Mouse (Mus musculus): ENCODE data around the gene Thsd7a. TPM values are rescaled to one million over a fixed set of nuclear protein-coding genes. Genes with fewer than 3 reads are reported as not detected.

Gene Thsd7a
- polyA plus RNA-seq, 2 experiments from 2014 or later = 0.46 TPM; not detected in 1

DNA sequence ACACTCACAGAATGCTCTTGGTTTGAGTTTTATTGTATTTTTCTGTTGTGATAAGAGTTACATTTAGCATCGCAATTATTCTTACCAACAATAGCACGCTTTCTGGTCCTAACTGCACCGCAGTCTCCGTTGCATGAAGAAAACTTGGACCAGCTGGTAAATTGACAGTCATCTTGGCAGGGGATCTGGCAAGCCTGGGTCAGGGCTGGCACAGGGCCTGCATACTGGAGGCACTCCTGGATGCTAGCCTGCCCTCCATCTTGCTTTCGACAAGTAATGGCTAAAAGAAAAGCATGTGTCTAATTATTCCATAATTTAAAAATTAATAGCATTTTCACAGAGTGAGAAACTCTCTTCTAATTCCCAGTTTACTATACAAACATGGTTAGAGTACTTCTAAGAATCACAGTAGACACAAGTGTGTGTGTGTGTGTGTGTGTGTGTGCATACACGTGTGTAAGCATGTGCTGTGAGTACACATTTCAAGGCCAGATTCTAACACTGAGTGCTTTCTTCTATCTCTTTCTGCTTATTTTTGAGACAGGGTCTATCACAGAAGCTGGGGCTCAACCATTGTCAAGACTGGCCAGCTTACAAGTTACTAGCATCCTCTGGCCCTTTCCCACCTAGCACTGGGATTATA lies 368.0 kb downstream of the Thsd7a start:
- no peak for ATAC-seq

GRCm38 (mm10) chr6:12380717-12381116 lies 368.5 kb downstream of the Thsd7a start:
- ATAC-seq = no peak

- no peak for ATAC-seq
Observed at GRCm38 (mm10) chr6:12358737-12359136, 390.5 kb downstream of the Thsd7a start.

DNA sequence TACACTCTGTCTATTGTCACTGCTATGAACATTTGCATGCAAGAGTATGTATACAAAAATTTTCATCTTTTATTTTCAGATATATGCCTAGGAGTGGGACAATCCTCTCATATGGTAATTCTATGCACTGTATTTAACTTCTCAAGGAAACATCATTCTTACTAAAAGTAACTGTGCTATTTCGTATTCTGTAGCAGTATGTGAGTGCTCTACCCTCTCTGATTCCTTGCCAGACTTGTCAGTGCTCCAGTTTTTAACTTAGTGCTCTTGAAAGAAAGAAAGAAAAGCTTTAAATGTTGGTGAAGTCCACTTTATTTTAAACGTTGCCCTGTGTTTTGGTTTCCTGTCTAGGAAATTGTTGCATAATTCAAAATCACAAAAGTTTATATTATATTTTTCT lies 395.6 kb downstream of the Thsd7a start:
- no peak for ATAC-seq

DNA sequence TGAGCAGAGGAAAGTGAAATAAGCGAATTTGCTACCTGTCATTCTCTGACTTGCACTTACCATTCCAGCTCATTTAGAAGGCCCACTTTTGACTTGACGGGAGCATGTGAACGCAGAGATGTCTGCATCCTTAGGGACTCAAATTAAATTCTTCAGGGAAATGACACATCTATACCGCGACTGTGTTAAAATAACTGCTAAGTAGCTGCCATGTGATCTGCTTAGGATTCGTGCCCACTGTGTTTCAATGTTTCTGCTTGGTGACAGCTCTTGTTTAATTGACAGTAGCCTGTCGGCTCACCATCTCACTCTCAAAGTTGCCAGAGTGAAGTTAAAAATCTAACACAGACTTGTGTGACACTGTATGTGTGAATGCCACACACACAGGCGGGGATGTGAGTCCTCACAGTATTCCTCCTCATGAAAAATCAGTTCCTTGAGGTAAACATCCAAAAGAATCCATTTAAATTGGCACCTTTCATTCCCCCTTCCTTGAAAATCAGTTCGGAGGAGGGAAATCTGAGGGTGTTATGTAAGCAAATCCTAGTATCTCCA lies 397.0 kb downstream of the Thsd7a start:
- ATAC-seq = no peak

DNA sequence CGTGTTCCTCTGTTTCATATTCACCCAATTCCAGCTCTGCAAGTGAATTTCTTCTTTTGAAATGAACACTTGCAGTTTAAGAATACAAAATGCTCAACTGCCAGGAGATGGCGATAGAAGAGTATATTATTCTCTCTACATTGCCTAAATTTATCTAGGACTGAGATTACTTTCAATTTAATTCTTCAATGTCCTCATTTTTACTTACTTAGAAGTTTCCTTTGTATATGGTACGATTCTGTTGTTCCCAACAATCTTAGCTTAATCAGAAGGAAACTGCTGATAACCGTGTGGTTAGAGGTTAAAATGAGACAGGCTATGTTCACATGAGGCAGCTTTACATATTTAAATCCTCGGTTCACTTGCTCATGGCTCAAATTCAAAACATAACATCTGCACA lies 398.5 kb downstream of the Thsd7a start:
- no peak for ATAC-seq

DNA sequence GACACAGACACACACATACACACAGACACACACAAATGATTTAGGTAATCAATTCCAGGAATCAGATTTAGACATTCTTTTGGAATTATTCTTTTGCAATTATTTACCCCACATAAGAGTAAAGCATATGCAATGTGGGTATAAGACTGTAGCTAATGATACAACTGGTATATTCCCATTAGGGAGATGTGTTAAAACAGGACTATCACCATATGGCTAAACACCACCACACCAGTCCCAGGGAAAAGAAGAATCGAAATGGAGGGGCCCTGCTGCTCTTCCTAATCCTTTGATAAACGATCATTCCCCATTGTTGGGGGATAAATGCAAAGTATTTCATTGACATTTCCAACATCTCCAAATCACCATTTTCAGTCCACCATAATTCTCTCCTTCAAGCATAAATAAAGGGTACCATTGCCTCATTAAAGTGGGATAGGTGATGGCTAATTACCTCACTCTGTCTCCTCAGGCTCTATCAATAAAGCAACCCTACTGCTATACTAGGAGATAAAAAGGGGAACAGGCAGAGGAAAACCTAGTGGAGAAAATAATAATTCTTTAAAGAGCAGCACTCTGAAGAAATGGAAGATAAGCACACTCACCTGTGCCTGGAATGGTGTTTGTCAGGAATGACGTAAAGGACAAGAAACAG lies 400.0 kb downstream of the Thsd7a start:
- ATAC-seq = no peak

- no peak for ATAC-seq
Observed at GRCm38 (mm10) chr6:12348667-12349066, 400.5 kb downstream of the Thsd7a start.

DNA sequence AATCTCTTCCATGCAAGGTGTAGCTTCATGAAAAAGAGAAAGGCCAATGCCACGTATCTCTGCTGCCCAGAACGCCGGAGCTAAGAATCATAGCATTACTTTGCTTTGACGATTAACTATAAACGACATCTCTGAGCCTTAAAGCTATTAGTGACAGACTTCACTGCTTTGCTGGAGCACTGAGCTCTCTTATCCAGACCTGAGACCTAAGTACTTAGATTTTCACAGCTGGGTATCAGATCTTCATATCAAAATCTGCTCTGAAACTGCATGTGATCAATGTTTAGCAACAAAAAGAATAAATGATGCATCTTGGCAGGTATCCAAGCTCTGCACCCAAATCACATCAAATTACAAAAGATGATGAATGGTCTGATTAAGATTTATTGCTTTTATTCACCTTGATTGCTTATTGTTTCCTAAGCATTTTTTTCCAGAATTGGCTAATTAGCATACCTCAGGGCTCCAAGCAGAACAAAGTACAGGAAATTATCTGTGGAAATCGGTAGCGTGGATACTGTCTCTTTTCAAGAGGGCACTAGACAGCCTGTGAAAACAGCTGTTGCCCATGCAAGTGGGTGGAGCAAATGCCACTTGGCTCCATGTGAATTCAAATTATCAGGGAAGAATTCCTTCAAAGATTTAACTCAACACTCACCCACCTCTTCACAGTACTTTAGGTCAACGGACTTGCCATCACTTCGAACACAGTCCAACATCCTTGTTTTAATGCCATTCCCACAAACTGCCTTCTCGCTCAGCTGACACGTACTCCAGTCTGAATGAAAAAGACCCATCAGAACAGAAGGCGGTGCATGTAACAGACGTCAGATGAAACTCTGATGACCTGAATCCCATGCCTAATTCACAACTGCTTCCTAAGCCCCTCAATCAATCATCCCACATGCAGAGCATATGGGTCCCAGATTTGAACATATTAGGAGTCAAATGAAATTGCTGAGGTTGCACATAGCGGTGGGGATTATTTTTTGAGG lies 412.3 kb downstream of the Thsd7a start:
- ATAC-seq = no peak

DNA sequence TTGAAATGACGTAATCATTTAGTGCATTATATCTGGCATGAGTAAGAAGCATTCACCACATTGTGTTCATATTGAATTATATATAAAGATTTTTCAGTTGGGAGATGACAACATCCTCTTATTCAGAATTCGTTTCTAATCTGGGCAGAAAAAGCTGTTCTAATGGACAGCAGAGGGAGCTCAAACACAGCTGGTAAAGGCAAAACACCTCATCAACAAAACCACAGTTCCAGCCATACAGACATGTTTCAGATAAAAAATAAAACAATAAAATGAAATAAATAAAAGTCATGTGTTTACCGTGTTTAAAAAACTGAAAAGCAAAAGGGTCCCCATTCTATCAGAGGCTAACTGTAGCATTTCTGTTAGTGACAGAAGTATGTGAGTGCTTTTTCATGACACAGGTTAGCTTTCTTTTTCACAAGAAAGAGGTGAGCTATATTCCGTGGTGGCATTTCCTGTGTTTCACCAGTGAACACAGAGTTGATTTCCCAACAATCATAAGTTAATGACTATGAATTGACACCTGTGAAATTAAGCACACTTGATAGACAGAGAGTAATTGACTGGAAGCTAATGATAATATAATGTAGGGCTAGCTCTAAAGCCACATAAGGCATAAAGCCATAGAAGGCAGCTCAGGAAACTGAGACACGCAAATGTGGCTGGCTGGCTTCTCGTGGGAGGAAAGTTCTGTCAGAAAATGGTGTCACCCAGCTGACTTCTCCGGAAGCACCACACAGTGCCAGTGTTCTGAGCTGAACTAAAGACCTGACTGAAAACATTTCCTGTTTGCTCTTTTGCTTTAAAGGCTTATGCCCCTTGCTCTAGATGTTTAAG lies 433.9 kb downstream of the Thsd7a start:
- ATAC-seq = peak; percentile 78

DNA sequence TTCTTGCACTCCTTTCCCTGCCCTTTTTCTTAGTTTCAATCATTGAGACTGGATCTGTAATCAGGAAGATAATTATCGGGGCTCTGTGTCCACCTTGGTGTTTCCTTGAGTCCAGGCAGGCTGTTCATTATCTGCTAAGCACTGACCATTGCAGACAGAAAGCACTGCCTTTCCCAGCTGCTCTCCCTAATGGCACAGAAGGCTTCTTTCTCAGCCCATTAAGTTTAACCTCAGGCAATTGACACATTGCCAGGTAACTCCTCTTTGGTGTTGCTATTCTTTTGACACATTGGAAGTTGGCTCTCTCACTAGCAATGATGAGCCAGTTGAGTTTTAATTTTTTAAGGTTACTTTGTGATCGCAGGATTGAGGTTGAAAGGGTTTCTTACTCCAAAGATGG lies 441.7 kb downstream of the Thsd7a start:
- no peak for ATAC-seq

- ATAC-seq = no peak
Observed at GRCm38 (mm10) chr6:12262641-12263400, 486.4 kb downstream of the Thsd7a start.

Measured in CD4-positive, CD25-positive, alpha-beta regulatory T cell, adult 4 months (primary cell).